Mouse (Mus musculus) heart, adult 2 months (tissue): ENCODE results near the gene Unc13a.

Source experiments
- CTCF ChIP-seq: fragments of 200-600 bp; IDR thresholded peaks from 2 replicates; pipeline ENCODE4 v1.8.1; 2022; ENCODE audit warnings: antibody characterized with exemption, mild to moderate bottlenecking, moderate library complexity
- EP300 ChIP-seq: fragments of 200-500 bp; IDR thresholded peaks from 2 replicates; pipeline ENCODE4 v1.6.1; 2011; ENCODE audit warnings: low read depth, low read length, control low read depth; ENCODE audit not compliant: insufficient read depth
- POLR2A ChIP-seq: fragments of 200-500 bp; IDR thresholded peaks from 2 replicates; pipeline ENCODE4 v1.6.1; 2011; ENCODE audit warnings: mild to moderate bottlenecking, low read depth, low read length, control low read depth; ENCODE audit not compliant: insufficient read depth

- TF ChIP-seq POLR2A (no peak), EP300 (no peak), CTCF (no peak)
These were observed 96.5 kb downstream of the Unc13a start for GRCm38 (mm10) chr8:71575020-71575419.
